Mouse (Mus musculus) lung, postnatal 25 days (tissue): ENCODE results near the gene Fkrp.

Source experiments
- DNase-seq: peaks from one replicate; pipeline ENCODE4 v3.0.0; 2022; ENCODE audit warnings: low spot score

Fkrp gene

DNA sequence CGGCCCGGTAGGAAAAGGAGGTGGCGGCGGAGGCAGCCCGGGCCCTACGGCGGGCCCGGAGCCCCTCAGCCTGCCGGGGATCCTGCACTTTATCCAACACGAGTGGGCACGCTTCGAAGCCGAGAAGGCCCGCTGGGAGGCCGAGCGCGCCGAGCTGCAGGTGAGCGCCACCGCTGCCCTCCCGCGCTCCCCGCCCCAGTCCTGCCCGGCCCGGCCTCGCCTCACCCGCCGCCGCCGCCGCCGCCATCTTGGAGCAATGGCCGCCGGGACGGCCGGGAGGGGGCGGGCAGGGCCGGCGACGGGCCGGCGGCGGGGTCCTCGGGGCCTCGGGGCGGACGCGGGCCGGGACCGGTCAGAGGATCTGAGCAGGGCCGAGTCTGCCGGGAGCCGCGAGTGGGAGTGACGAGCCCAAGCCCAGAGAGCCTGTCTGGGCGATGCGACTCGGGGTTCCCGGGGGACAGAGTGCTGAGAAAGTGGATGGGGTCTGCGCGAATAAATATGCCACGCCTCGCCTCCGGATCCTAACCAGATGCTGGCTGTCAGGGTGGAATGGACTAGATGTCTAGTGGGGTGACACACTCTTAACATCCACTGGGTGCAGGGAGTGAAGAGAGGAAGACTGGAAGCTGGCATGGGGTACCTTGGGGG is at the start of gene Fkrp:
TSS of gene Fkrp (minus strand) at position 258 of the 648 bp plus-strand sequence.
- no peak for DNase-seq

GRCm38 (mm10) chr7:16859902-16860651 is 43.5 kb upstream of the Fkrp start:
- DNase-seq = peak; percentile 43

- peak; percentile 41 for DNase-seq
Observed at GRCm38 (mm10) chr7:16858336-16858735, 41.8 kb upstream of the Fkrp start.

- peak; percentile 48 for DNase-seq
Observed at GRCm38 (mm10) chr7:16853302-16853831, 36.8 kb upstream of the Fkrp start.

GRCm38 (mm10) chr7:16851636-16852035 is 35.1 kb upstream of the Fkrp start:
- no peak for DNase-seq

- peak; percentile 30 for DNase-seq
Observed at GRCm38 (mm10) chr7:16848579-16848978, 32.0 kb upstream of the Fkrp start.

DNA sequence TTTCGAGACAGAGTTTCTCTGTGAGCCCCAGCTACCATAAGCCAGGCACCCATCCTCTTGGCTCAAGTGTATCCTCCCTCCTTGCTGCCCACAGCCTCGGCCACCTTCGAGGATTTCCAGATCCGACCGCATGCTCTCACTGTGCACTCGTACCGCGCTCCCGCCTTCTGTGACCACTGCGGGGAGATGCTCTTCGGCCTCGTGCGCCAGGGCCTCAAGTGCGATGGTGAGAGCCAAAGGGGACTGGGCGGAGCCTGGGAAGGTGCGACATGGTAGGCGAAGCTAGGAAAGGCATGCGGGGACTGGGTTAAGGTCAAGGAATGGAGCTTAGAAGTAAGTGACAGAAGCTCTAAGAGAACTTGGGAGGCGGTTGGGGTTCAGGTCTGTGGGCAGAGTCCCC is 31.0 kb upstream of the Fkrp start:
- no peak for DNase-seq

GRCm38 (mm10) chr7:16846775-16847174 is 30.2 kb upstream of the Fkrp start:
- DNase-seq = no peak

GRCm38 (mm10) chr7:16845820-16846167 is 29.3 kb upstream of the Fkrp start:
- no peak for DNase-seq

GRCm38 (mm10) chr7:16845072-16845819 is 28.7 kb upstream of the Fkrp start:
- peak; percentile 79 for DNase-seq

DNA sequence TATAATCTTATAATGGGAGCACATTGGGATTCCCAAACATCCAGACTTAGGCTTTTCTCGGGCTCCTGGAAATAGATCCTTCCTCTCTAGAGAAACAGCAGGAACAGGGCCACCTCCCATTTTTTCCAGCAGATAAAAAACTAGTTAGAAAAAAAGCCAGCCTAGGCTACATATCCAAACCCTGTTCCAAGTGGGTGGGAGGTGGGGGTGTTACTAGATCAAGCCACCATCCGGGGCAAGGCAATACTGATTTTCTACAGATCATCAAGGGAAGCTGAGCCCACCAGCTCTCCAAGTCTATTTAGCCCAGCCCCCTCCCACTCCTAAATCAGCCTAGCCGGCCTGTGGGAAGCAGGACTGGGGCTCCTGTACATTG is 28.2 kb upstream of the Fkrp start:
- DNase-seq = no peak

GRCm38 (mm10) chr7:16843441-16844171 is 27.1 kb upstream of the Fkrp start:
- DNase-seq = peak; percentile 66

DNA sequence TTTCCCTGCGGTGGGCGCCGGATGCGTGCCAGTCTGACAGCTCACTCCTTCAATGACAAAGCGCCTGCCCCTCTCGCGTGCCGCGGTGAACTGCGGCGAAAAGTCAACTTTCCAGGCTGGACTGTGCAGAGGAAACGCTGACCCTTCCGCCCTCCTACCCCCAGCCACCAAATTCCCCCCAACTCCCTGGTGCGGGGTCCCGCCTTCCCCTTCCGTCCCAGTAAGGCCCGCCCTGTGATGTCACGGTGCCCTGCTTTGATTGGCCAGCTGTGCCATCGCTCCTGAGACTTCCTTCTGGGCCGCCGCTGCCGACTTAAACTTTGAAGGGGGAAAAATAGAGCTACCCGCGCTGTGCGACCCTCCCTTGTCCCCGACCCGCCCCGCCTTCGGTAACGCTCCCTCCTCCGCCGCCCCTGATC is 26.1 kb upstream of the Fkrp start, which contains the start of gene Prkd2:
TSS of gene Prkd2 (plus strand) at position 258 of the 419 bp plus-strand sequence.
- DNase-seq = peak; percentile 95

DNA sequence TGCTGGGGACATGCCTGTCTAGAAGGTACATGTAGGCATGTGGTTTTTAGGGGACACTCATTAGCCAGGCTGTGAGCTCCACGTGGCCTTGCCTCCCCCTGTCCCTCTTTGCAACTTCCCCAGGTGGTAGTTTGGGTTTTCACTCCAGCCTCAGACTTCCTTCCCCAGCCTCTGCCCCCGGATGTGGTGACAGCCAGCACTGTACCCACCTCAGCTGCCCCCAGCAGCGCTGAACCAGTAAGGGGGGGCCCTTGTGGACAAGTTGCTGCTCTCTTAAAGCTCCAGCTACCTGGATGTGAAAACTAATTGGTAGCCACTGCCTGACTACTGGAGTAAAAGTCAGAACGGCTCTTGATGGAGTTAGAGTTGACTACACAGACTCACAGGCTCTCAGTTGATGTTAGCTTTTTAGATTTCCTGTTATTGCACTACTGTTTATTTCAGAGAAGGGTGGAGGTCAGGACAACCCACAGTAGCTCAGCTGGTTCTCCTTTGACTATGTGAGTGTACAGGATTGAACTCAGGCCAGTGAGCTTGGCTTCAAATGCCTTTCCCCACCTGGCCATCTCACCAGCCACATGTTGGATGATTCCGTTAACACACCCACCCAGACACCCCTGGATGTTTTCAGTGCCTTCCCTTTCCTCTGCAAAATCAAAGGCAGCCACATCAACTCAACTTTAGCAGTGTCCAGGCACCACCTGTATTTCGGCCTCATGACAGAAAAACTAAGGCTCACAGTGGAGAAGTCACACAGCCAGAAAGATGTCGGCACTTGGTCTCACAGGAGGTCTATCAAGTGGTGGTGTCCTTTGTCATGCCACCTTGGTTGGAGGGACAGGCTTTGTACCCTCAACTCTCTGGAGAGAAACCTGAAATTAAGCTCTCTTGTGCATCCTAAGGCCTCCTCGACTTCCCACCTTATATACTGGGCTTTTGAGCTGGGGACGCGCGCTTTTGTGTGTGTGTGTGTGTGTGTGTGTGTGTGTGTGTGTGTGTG is 25.3 kb upstream of the Fkrp start:
- peak; percentile 58 for DNase-seq

GRCm38 (mm10) chr7:16841078-16841477 is 24.5 kb upstream of the Fkrp start:
- no peak for DNase-seq

DNA sequence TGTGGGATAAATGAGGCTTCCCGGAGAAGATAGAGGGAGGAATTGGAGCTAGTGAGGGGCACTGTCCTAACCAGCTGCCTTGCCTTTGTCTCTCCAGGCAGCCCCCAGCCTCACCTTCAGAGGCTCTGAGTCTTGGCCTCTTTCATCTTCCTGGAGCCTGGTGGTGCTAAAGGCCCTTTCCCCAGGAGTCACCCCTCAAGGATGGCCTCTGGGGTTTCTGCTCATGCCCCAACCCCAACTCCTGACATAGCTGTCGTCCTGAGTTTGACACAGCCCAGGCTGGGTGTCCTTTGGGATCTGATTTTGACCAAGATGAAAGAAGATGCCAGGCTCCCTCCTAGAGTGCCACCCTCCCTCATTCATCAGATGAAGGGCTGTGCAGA is 23.6 kb upstream of the Fkrp start:
- no peak for DNase-seq

DNA sequence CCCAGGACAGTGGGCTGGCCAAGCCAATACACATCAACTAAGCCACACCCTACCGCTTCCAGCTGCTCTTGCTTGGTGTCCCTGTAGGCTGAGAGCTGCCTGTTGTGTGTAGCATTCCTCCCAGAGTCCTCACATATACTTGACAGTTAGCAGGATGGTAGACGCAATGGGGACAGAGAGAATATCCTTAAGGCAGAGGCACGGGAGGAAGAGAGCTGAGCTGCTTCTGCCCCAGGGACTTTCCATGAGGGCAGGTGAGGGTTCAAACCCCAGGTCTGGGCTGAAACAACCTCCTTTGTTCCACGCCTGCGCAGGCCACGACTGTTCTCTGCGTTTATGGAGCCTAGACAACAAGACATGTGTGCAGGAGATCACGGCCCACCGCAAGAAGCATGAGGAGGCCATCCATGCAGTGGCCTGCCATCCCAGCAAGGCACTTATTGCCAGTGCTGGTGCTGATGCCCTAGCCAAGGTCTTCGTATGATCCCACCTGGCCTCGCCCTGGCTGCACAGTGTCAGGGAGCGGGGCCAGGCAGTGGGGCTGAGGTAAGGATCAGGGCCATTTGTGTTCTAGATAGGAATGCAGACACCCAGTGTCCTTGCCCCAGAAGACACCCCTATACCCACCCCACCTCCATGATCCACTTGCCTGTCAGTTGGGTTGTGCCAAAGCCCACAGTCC is 23.0 kb upstream of the Fkrp start:
- DNase-seq = no peak

DNA sequence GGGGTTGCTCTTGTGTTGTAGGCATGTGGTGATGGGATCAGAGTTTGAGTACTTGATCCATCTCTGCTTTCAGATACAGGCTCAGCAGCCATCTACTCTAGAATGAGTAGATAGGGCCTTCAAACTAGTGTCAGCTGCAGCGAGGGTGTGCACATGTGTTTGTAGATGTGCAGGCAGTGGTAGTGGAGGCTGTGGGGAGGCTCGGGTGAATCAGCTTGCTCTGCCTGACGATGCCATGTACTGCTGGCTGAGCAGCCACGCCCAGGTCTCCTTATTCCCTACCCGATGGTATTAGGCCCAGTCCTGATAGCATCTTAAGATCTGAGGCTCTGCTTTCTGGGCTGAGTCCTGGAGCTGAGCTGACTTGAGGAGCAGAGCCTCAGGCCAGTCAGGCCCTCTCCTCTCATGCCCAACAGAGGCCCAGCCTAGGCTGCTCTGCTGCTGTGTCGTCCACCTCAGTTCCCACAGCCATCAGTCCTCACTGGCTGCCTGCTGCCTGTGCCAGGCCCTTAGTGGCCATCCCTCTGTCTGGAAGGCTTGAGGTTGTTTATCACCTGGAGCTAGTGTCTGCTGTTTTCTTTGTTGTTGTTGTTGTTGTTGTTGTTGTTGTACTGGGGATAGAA is 22.4 kb upstream of the Fkrp start:
- DNase-seq = no peak

- DNase-seq = no peak
Observed at GRCm38 (mm10) chr7:16837916-16838803, 21.6 kb upstream of the Fkrp start.
